Mouse (Mus musculus) kidney, embryonic 16.5 days (tissue): ENCODE data around the gene Dis3l2. TPM values are rescaled to one million over a fixed set of nuclear protein-coding genes. Genes with fewer than 3 reads are reported as not detected.
A peak's percentile ranks its signal among the peaks of the same experiment; 100 is the strongest.

ENCODE experiments used
- ATAC-seq: fragments of 200-750 bp; cut with Nextera tagmentation; 2 replicates; pipeline ENCODE4 v1.8.0; 2017; ENCODE audit warnings: moderate TSS enrichment; ENCODE audit not compliant: low FRiP score, low TSS enrichment
- H3K27ac ChIP-seq: fragments of 300-500 bp; sonication (generic); 2 replicates; pipeline ENCODE4 v1.5.1; 2014; ENCODE audit warnings: low read length
- H3K27me3 ChIP-seq: fragments of 300-500 bp; sonication (generic); 2 replicates; pipeline ENCODE4 v1.6.1; 2014; ENCODE audit warnings: low read length, control low read depth, mixed read lengths; ENCODE audit not compliant: insufficient read depth
- H3K36me3 ChIP-seq: fragments of 300-500 bp; sonication (generic); 2 replicates; pipeline ENCODE4 v1.6.1; 2014; ENCODE audit warnings: low read length, control low read depth, mixed read lengths; ENCODE audit not compliant: insufficient read depth
- H3K4me1 ChIP-seq: fragments of 300-500 bp; sonication (generic); 2 replicates; pipeline ENCODE4 v1.6.1; 2014; ENCODE audit warnings: low read length, control low read depth, mixed read lengths; ENCODE audit not compliant: insufficient read depth
- H3K4me2 ChIP-seq: fragments of 300-500 bp; sonication (generic); replicated peaks from 2 replicates; pipeline ENCODE4 v1.6.1; 2014; ENCODE audit warnings: low read depth, low read length
- H3K4me3 ChIP-seq: fragments of 300-500 bp; sonication (generic); 2 replicates; pipeline ENCODE4 v1.5.1; 2014; ENCODE audit warnings: mild to moderate bottlenecking, low read length
- H3K9ac ChIP-seq: fragments of 300-500 bp; sonication (generic); replicated peaks from 2 replicates; pipeline ENCODE4 v1.6.1; 2014; ENCODE audit warnings: low read length
- H3K9me3 ChIP-seq: fragments of 300-500 bp; sonication (generic); 2 replicates; pipeline ENCODE4 v1.6.1; 2016; ENCODE audit warnings: low read length, control low read depth
- WGBS: fragments of 180-500 bp; shearing (Covaris S2); extraction: QIAGEN DNeasy Blood & Tissue Kit; methylation state at CpG from one replicate; pipeline ENCODE4 v1.1.7; 2014; 5-methylcytosine and 5-hydroxymethylcytosine counted together
- polyA plus RNA-seq: library from polyadenylated mRNA; unstranded; fragments of >200 nt; fragmentation: Nextera tagmentation; extraction: Ambion mirVana; gene quantifications from 2 replicates; pipeline ENCODE4 v1.2.1, GENCODE M21; 2015

The Dis3l2 gene
- polyA plus RNA-seq, 1 experiment from 2014 or later, result 30.8 TPM

- no peak for ATAC-seq
- WGBS, result 81% methylated on average over 8 of the region's 8 CpGs
Measured at GRCm38 (mm10) chr1:87073776-87074175, 370.2 kb downstream of the Dis3l2 start.

DNA sequence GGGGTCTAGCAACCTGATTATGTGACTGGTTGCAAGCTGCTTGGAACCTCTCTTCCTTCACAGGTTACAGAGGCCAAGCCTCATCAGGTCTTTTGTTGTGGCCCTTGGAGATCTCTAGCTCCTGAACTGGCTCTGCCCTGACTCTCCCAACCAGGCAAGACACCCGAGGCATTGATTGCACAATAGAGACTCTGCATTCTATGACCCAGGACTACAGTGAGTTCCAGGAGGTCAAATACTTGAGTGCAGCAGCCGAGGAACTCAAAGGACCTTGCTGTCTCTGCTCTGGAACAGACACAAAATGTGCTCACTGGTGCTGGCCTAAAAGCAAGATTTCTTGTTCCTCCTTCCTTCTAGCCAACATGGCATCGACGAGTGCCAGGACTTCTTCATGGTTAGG lies 382.6 kb downstream of the Dis3l2 start:
- Histone ChIP-seq H3K36me3 (no peaks in the 10 kb centered on the region), H3K4me1 (no peaks in the 10 kb centered on the region), H3K27me3 (no peaks in the 10 kb centered on the region), H3K9ac (no peak overlapping the region), H3K27ac (no peak overlapping the region), H3K4me2 (no peak overlapping the region), H3K4me3 (no peak overlapping the region), H3K9me3 (no peaks in the 10 kb centered on the region; the same call in 1 of the 2 replicates)
- no peak for ATAC-seq
- WGBS, result 56% methylated on average over 4 of the region's 4 CpGs

More at GRCm38 (mm10) chr1:87073776-87074175, 370.2 kb downstream of the Dis3l2 start:
- H3K27ac ChIP-seq, result no peak overlapping the region
- H3K27me3 ChIP-seq, result no peaks in the 10 kb centered on the region
- H3K9ac ChIP-seq, result no peak overlapping the region
- no peaks in the 10 kb centered on the region for H3K4me1 ChIP-seq
- H3K36me3 ChIP-seq, result no peaks in the 10 kb centered on the region
- H3K9me3 ChIP-seq, result no peaks in the 10 kb centered on the region
- no peak overlapping the region for H3K4me2 ChIP-seq
- H3K4me3 ChIP-seq, result no peak overlapping the region

DNA sequence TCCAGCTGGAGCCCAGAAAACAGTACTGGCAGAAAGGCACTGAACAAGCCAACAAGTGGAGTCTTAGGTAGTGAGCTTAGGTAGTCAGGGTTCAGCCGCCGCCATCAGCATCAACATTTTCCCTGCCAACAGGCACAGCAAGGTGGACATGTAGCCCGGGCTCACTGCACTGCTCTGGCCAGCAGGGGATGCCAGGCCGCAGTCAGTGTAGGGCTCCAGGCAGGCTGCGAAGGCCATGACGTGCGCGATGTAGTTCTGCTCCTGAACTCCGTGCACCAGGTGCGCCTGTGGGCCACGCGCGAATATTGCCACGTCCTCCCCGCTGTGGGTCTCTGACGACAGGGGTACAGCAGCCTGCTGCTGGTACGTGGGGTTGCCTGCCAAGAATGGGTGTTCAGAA lies 383.4 kb downstream of the Dis3l2 start:
- H3K27ac ChIP-seq, result no peak overlapping the region
- H3K27me3 ChIP-seq, result no peaks in the 10 kb centered on the region
- H3K9me3 ChIP-seq, result no peaks in the 10 kb centered on the region; the same call in 1 of the 2 replicates
- ATAC-seq, result no peak
- H3K4me2 ChIP-seq, result no peak overlapping the region
- no peaks in the 10 kb centered on the region for H3K36me3 ChIP-seq
- H3K9ac ChIP-seq, result no peak overlapping the region
- H3K4me1 ChIP-seq, result no peaks in the 10 kb centered on the region
- 68% methylated on average over 17 of the region's 17 CpGs for WGBS
- no peak overlapping the region for H3K4me3 ChIP-seq

GRCm38 (mm10) chr1:87089251-87089650 lies 385.6 kb downstream of the Dis3l2 start:
- WGBS, result 94% methylated on average over 11 of the region's 11 CpGs
- Histone ChIP-seq H3K9me3 (no peaks in the 10 kb centered on the region; the same call in 1 of the 2 replicates), H3K4me3 (no peak overlapping the region), H3K27me3 (no peaks in the 10 kb centered on the region), H3K36me3 (no peaks in the 10 kb centered on the region), H3K4me1 (no peaks in the 10 kb centered on the region), H3K27ac (no peak overlapping the region), H3K9ac (no peak overlapping the region), H3K4me2 (no peak overlapping the region)
- no peak for ATAC-seq

- H3K9ac ChIP-seq, result no peak within 1 kb of the TSS
- no peak within 1 kb of the TSS for H3K4me2 ChIP-seq
- no peaks in the 10 kb centered on the region for H3K4me1 ChIP-seq
- H3K4me3 ChIP-seq, result no peak within 1 kb of the TSS
- H3K27ac ChIP-seq, result no peak within 1 kb of the TSS
- H3K9me3 ChIP-seq, result no peaks in the 10 kb centered on the region; the same call in 1 of the 2 replicates
- no peaks in the 10 kb centered on the region for H3K36me3 ChIP-seq
- ATAC-seq, result no peak
- no peaks in the 10 kb centered on the region for H3K27me3 ChIP-seq
- WGBS, result 74% methylated on average over 4 of the region's 4 CpGs
Measured at GRCm38 (mm10) chr1:87089828-87090227, 386.2 kb downstream of the Dis3l2 start, which contains the start of gene Alppl2. TSS of gene Alppl2 (minus strand) at chr1:87089928.

DNA sequence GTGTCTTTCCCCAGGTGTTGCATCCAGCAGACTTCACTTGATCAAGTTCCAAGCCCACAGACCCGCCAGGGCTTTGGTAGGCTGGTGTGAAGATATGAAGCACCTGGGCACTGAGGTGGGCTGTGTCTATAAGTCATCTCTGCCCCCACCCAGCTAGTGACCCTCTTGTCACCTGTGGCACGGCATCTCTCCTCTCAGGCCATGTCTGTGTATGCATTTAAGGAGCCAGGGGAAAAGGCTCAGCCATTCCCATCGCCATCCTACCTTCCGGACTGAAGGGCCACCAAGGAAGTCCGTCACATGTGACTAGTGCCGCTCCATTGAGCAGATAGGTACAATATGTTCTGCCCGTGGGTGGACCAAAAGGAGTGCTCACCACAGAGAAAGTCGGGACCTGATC lies 392.0 kb downstream of the Dis3l2 start:
- H3K4me2 ChIP-seq, result no peak overlapping the region
- H3K4me1 ChIP-seq, result no peaks in the 10 kb centered on the region
- no peaks in the 10 kb centered on the region for H3K36me3 ChIP-seq
- H3K27me3 ChIP-seq, result no peaks in the 10 kb centered on the region; the same call in 1 of the 2 replicates
- H3K9ac ChIP-seq, result no peak overlapping the region
- H3K4me3 ChIP-seq, result no peak overlapping the region
- no peaks in the 10 kb centered on the region for H3K9me3 ChIP-seq
- ATAC-seq, result no peak
- H3K27ac ChIP-seq, result no peak overlapping the region
- 73% methylated on average over 8 of the region's 8 CpGs for WGBS

DNA sequence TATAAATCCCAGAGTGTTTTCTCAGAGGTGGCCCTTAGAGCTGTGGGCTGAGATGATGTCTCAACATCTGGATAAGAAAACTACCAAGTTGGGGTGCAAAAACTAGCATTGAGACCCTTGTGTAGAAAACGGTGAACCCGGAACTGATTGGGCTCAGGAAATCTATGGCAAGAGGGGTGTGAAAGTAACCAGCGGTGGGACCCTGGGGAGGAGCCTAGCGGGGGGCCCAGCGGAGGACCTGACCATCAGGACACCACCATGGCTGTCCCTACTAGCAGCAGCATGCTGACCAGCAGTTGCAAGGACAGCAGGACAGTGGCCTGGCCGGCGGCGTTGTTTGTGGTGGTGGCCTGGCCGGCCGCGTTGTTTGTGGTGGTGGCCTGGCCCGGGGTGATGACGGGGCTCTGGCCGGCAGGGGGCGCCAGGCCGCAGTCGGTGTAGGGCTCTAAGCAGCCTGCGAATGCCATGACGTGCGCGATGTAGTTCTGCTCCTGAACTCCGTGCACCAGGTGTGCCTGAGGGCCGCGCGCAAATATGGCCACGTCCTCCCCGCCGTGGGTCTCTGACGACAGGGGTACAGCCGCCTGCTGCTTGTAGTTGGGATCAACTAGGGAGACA lies 394.9 kb downstream of the Dis3l2 start:
- no peaks in the 10 kb centered on the region for H3K4me1 ChIP-seq
- no peaks in the 10 kb centered on the region for H3K36me3 ChIP-seq
- no peak overlapping the region for H3K4me3 ChIP-seq
- H3K4me2 ChIP-seq, result peak overlapping the region; percentile 35
- 0 out of 2 replicates have a peak overlapping the region, but pooled peaks have one; percentile 29 for H3K9ac ChIP-seq
- no peak overlapping the region for H3K27ac ChIP-seq
- 15% methylated on average over 30 of the region's 30 CpGs for WGBS
- H3K27me3 ChIP-seq, result no peaks in the 10 kb centered on the region; the same call in 1 of the 2 replicates
- H3K9me3 ChIP-seq, result no peaks in the 10 kb centered on the region
- ATAC-seq, result peak; percentile 91; the same call in 1 of the 2 replicates

Other genes starting within 250 kb of the Dis3l2 start
- gene Ptma, start 177.1 kb upstream of the Dis3l2 start, polyA plus RNA-seq, result 2,279 and 2,662 TPM in 2 replicates
- 50.9 and 52.8 TPM in 2 replicates for gene Pde6d, start 121.2 kb upstream of the Dis3l2 start, polyA plus RNA-seq
- 45.4 and 47.6 TPM in 2 replicates for gene Cops7b, start 120.9 kb upstream of the Dis3l2 start, polyA plus RNA-seq
- 3.0 and 3.6 TPM in 2 replicates for gene Nppc, start 33.2 kb upstream of the Dis3l2 start, polyA plus RNA-seq